Mouse (Mus musculus) ovary, postnatal 36 days (tissue): ENCODE data around the gene Ebf1.

ENCODE experiments used
- DNase-seq: peaks from one replicate; pipeline ENCODE4 v3.0.0; 2022; ENCODE audit warnings: low spot score, mixed read lengths

The Ebf1 gene

DNA sequence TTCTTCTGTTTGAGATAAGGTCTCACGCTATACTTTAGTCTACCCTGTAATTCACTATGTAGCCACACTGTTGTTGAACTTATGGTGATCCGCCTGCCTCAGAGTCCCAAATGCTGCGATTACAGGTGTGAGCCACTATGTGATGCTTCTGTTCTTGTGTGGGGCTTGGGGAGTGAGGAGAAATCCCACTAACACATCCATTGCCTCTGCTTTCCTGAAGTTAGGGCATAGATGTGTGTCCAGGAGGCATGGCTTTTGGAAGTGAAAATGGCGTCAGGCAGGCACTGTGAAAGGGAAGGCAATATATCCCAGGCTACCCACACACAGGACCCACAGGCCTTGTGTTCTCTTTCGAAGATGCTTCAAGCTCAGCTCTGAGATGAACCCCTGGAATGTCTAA is 86.8 kb downstream of the Ebf1 start:
- DNase-seq, result no peak

GRCm38 (mm10) chr11:44705811-44706210 is 88.7 kb downstream of the Ebf1 start:
- DNase-seq, result no peak

DNA sequence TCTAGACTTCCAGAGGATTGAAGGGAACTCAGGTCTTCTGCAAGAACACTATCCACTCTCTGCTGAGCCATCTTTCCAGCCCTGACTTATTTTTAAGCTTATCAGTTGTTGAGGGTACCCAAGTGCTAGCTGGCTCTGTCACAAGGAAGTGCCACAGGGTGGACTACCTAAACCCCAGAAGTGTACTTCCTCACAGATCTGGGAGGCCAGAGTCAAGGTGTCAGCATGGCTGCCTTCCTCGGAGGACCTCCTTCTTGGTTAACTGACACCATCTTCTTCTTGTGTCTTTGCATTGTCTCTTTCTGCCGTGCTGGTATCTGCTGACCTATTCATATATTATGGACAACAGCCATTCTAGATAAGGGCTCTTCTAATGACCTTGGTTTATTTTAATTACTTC is 89.3 kb downstream of the Ebf1 start:
- DNase-seq, result no peak

DNA sequence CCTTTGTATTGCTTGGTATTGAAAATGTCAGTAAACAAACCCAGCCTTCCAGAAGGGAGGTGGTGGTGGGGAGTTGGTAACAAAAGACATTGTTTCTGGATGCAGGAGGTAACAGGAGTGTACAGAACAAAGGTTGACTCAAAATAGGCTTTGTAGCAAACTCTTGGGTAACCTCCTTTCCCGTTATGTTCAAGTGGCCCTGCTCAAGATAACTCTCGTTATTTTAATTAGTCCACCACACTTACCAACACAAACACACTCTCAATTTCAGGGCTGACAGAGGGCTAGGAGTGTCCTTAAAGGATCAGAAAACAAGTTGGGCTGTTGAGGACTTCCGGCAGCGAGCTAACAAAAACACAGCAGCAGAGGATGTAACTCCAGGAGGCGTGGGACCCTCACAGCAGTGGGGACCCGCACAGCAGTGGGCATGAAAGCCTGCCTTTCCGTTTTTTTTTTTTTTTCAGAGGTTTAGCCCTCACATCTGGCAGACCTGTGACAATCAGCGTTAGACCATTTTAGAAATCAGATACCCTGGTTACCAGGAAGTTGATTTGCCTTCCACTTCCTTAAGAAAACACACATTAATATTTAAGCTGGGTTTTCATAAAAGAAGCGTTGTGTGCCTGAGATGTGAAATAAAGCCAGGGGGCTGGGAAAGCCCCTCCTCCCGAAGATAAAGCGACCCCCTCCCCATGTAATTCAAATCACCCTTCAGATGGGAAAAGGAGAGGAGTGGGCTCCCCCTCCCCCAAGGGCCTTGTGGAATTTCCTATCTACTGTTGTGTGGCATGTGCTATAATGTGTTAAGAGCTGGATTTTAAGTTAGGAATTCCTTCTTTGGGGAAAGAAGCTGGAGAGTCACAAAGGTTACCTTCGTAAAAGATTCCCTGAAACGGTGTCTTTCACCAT is 90.5 kb downstream of the Ebf1 start:
- no peak for DNase-seq

- DNase-seq, result no peak
Observed at GRCm38 (mm10) chr11:44708290-44708685, 91.2 kb downstream of the Ebf1 start.

DNA sequence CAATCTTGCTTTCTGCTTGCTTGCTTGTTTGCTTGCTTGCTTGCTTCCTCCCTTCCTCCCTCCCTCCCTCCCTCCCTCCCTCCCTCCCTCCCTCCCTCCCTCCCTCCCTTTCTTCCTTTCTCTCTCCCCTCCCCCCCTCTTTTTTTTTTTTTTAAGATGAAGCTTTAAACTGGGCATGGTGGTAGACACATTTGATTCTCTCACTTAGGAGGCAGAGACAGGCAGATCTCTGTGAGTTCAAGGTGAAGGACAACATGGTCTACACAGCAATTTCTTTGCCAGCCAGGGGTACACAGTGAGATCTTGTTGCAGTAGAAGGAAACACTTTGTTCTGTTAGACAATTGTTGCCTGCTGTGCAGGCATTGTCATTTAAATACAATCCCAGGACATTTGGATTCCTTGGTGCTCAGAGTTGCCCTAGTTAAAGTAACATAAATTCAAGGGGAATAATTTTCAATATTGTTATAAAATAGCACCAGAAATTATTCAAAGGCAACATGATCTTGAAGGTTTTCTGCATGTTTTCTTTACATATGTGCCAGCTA is 92.0 kb downstream of the Ebf1 start:
- DNase-seq, result no peak

GRCm38 (mm10) chr11:44709869-44710460 is 92.8 kb downstream of the Ebf1 start:
- no peak for DNase-seq

GRCm38 (mm10) chr11:44710861-44711260 is 93.7 kb downstream of the Ebf1 start:
- DNase-seq, result no peak

GRCm38 (mm10) chr11:44714188-44714587 is 97.1 kb downstream of the Ebf1 start:
- DNase-seq, result no peak

- DNase-seq, result no peak
Observed at GRCm38 (mm10) chr11:44715776-44716175, 98.7 kb downstream of the Ebf1 start.

- DNase-seq, result no peak
Observed at GRCm38 (mm10) chr11:44716928-44717327, 99.8 kb downstream of the Ebf1 start.

DNA sequence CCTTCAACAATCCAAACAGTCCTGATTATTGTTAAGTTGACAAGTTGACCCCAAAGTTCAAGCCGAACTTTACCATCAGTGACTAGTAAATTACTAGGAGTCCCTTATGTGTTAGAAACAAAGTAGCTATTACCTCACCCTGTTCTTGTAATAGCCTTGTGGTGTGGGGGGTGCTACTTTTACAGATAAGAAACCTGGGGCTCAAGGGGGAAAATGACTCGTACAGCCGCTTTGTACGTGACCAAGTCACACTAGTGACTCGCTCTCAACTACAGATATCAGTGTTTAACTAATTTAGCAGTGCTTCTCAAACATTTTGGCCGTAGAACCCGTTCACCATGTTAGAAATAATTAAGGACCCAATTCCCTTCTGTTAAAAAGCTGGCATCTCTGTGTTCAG is 100.5 kb downstream of the Ebf1 start:
- DNase-seq, result no peak

DNA sequence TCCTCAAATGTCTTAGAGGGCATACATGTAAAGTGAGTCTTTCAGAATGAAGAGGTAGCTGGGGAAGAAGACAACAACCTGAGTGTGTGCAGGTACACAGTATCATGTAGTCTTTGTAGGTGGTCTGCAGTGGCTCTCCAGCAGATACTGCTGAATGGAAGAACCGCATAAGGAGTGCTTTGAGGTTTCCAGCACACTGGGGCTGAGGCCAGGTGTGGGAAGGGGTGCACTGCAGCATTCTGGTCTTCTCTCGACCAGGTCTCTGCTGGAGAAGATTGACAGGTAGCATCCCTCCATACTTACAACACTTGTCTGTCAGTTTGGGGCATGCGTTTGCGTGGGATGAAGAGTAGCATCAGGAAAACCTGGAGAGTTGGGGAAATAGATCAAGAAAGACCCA is 104.9 kb downstream of the Ebf1 start:
- no peak for DNase-seq

DNA sequence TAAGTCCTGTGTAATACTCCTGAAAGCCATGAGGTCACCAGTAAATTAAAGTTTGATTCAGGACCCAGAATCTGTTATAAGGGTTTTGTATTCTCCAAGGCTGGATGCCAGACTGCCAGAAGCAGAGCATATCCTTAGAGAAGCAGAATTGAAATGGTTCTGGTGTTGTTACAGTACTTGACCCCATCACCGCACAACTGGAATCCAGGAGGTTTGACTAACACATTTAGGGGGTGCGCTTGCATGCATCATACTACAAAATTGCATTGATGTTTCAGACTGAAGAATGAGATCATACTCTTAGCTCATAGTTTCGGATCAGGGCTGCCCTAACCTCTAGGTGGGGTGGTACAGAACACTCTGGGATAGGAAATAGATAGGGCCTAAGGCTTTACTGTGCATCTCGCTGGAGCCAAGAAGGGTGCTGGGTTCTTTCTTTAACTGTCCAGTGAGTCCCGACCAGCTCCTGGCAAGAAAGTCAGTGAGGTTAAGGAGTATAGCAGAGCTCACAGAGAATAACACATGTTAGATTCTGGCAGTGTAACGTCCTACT is 106.9 kb downstream of the Ebf1 start:
- no peak for DNase-seq

DNA sequence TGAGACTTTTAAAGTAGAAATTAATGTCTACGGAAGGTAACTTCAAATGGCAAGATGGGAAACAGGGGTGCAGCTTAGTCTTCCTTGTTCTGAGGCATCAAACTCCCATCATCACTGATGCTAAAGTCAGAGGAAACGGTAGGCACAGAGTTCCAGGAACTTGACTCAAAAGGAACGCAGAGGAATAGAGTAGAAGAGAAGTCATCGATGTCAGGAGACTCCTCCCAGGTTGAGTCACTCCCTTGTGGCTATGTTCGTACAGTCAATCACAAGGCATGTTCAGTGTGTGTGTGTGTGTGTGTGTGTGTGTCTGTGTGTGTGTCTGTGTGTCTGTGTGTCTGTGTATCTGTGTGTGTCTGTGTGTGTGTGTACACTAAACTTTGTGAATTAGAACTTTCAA is 108.6 kb downstream of the Ebf1 start:
- no peak for DNase-seq

- no peak for DNase-seq
Observed at GRCm38 (mm10) chr11:44727376-44727775, 110.3 kb downstream of the Ebf1 start.

DNA sequence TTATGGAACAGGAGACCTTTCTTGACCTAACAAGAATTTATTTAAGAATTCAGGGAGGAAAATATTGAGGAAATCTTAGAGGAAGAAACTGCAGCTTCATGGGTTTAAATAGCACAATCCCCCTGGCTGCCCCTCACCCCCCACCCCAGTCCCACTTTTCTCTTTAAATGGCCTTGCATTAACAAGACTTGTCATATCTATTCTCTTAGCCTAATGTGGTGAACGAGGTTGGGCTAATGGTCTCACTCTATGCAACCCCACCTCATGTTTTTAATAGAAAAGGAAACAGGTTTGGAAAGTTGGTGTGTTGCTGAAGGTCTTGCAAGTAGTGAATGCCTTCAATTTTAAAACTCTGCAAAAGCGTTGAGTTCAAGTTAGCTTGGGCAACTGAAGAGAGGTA is 110.7 kb downstream of the Ebf1 start:
- DNase-seq, result no peak

- DNase-seq, result no peak
Observed at GRCm38 (mm10) chr11:44728271-44728670, 111.2 kb downstream of the Ebf1 start.

GRCm38 (mm10) chr11:44729931-44730330 is 112.8 kb downstream of the Ebf1 start:
- no peak for DNase-seq

DNA sequence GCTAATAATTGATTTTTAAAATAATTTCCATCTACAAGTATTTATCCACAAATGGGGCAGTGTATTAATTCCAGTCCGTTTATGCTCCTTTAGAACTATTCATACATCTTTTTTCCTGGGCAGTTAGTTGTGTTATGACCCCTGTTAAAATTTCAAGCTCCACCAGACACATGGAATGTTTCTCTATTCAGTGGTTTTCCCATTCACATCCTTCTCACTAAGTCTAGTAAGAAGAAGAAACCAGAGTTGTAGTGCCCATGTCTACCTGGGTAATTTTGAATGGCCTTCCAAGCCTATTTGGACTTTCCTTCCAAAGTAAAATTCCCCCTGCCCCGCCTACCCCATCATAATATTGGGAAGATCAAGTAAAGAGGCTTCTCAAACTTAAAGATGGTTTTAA is 114.6 kb downstream of the Ebf1 start:
- DNase-seq, result no peak

GRCm38 (mm10) chr11:44733276-44733675 is 116.2 kb downstream of the Ebf1 start:
- no peak for DNase-seq

DNA sequence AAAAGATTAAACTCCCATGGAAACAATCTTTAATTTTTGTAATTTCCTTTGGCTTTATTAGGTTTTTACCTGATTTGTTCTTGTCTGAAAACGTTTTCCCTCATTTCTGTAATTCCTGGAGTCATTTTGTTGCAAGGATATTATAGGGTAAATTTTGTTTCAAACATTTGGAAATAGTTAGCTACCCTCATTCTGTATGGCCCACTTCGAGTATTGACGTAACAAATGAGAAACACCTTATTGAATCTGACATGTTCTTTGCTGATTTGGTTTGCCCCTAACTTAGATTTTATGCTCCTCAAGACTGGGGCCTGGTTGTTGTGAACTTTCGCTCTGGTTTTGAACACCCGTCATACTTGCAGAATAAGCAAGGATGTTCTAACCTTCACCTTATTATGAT is 120.9 kb downstream of the Ebf1 start:
- no peak for DNase-seq

DNA sequence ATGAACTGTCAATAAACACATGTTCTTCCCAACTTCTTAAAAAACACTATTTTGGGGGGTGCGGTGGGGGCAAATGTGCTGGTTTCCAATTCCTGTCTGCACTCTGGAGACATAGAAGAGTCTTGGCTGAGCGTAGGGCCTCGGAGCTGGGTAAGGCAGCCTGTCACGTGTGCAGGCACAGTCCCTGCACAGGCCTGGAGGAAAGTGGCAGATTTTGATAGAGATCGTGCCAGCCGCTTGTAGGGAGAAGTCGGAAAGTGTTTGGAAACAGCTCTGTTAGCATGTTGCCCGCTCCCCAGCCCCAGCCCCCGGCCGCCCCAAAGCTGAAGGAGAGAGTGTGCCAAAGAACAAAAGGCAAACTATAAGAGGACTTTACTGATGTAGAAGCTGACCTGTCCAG is 121.7 kb downstream of the Ebf1 start:
- no peak for DNase-seq
